Mouse (Mus musculus) heart, adult 11 months (tissue): Measurements from ENCODE around the gene Trem1.

Source experiments
- DNase-seq: peaks from one replicate; pipeline ENCODE4 v3.0.0; 2022

Gene Trem1

GRCm38 (mm10) chr17:48268276-48268675 is 35.7 kb downstream of the Trem1 start:
- no peak for DNase-seq

- no peak for DNase-seq
These were observed 37.3 kb downstream of the Trem1 start for GRCm38 (mm10) chr17:48269833-48270232.

- DNase-seq: no peak
These were observed 39.6 kb downstream of the Trem1 start for GRCm38 (mm10) chr17:48272158-48272557.

GRCm38 (mm10) chr17:48272598-48272997 is 40.0 kb downstream of the Trem1 start:
- DNase-seq: no peak

GRCm38 (mm10) chr17:48274098-48274497 is 41.5 kb downstream of the Trem1 start:
- DNase-seq: no peak

- peak; percentile 92 for DNase-seq
These were observed 42.3 kb downstream of the Trem1 start for GRCm38 (mm10) chr17:48274885-48275284.

GRCm38 (mm10) chr17:48275736-48276135 is 43.2 kb downstream of the Trem1 start:
- no peak for DNase-seq

GRCm38 (mm10) chr17:48278381-48278780 is 45.8 kb downstream of the Trem1 start:
- no peak for DNase-seq

- no peak for DNase-seq
These were observed 46.4 kb downstream of the Trem1 start for GRCm38 (mm10) chr17:48279002-48279401.

GRCm38 (mm10) chr17:48280943-48281738 is 48.6 kb downstream of the Trem1 start:
- DNase-seq: no peak

GRCm38 (mm10) chr17:48281739-48282085 is 49.1 kb downstream of the Trem1 start:
- no peak for DNase-seq

- no peak for DNase-seq
These were observed 54.2 kb downstream of the Trem1 start for GRCm38 (mm10) chr17:48286765-48287164.

- DNase-seq: no peak
These were observed 54.7 kb downstream of the Trem1 start for GRCm38 (mm10) chr17:48287276-48287675.

GRCm38 (mm10) chr17:48293500-48294194 is 61.1 kb downstream of the Trem1 start:
- DNase-seq: peak; percentile 76
